10 mouse cellular contexts compared by ENCODE assay signal in genomic region chr2:153432492-153432891, GRCm38 (mm10).
DNase-seq lines count a peak whose midpoint lies in the region; ATAC-seq and TF ChIP-seq lines count a peak whose summit lies in the region.
"Had no signal": no experiment of that assay in that cellular context is flagged by ENCODE, and none has a peak within 500 bp of the region (broad histone marks: within the 10 kb centered on the region; RNA-seq: fewer than 3 reads in every experiment).

No protein-coding gene starts in this region.

- H3K9me3 ChIP-seq in heart, embryonic 15.5 days (replicated peaks), result no peaks in the 10 kb centered on the region
- H3K9me3 ChIP-seq in embryonic facial prominence, embryonic 13.5 days, result no peaks in the 10 kb centered on the region
- H3K9me3 ChIP-seq in kidney, postnatal 0 days (replicated peaks; ENCODE audit: low read length), result no peaks in the 10 kb centered on the region
- no peaks in the 10 kb centered on the region for H3K9me3 ChIP-seq in midbrain, embryonic 15.5 days

- H3K4me2 ChIP-seq in heart, embryonic 15.5 days, result no peak overlapping the region
- H3K4me2 ChIP-seq in embryonic facial prominence, embryonic 13.5 days, result no peak overlapping the region
- H3K4me2 ChIP-seq in kidney, postnatal 0 days (ENCODE audit: low read length), result no peak overlapping the region
- H3K4me2 ChIP-seq in midbrain, embryonic 15.5 days, result no peak overlapping the region

- H3K27ac ChIP-seq in heart, embryonic 15.5 days, result peak overlapping the region; percentile 35
- H3K27ac ChIP-seq in heart, adult 2 months, result no peak overlapping the region; the same call in 1 of the 2 replicates
- H3K27ac ChIP-seq in embryonic facial prominence, embryonic 13.5 days, result peak overlapping the region; percentile 40; the same call in 1 of the 2 replicates
- peak overlapping the region; percentile 75 for H3K27ac ChIP-seq in kidney, postnatal 0 days
- H3K27ac ChIP-seq in midbrain, embryonic 15.5 days, result no peak overlapping the region
- H3K27ac ChIP-seq: liver, embryonic 14.5 days had no signal

- 33% methylated on average over 7 of the region's 7 CpGs for WGBS in heart, embryonic 15.5 days
- WGBS in heart, adult 2 months, result 41% methylated on average over 7 of the region's 7 CpGs
- WGBS in embryonic facial prominence, embryonic 13.5 days, result 32% methylated on average over 7 of the region's 7 CpGs
- WGBS in kidney, postnatal 0 days, result 17% methylated on average over 7 of the region's 7 CpGs
- 55% methylated on average over 7 of the region's 7 CpGs for WGBS in midbrain, embryonic 15.5 days

- no peaks in the 10 kb centered on the region for H3K79me2 ChIP-seq in heart, adult 2 months (replicated peaks; ENCODE audit: control insufficient read depth, insufficient read depth, low read length)

- no peak for TF ChIP-seq EP300 in heart, adult 2 months (IDR thresholded peaks at IDR 0.05; ENCODE audit: insufficient read depth, low read depth, low read length)

- peaks cover 71% of the 10 kb centered on the region for H3K4me1 ChIP-seq in heart, embryonic 15.5 days (replicated peaks)
- H3K4me1 ChIP-seq in heart, adult 2 months (ENCODE audit: control insufficient read depth, insufficient read depth, low read length), result peaks cover 27% of the 10 kb centered on the region
- peaks cover 53% of the 10 kb centered on the region for H3K4me1 ChIP-seq in embryonic facial prominence, embryonic 13.5 days
- H3K4me1 ChIP-seq in kidney, postnatal 0 days (replicated peaks; ENCODE audit: insufficient read depth, low read length), result peaks cover 64% of the 10 kb centered on the region
- peaks cover 49% of the 10 kb centered on the region for H3K4me1 ChIP-seq in midbrain, embryonic 15.5 days

- no peak for DNase-seq in heart, adult 2 months
- peak; percentile 77 for DNase-seq in kidney, postnatal 0 days (ENCODE audit: low spot score)
- peak; percentile 40 for DNase-seq in lung, postnatal 36 days
- DNase-seq in layer of hippocampus, postnatal 14 days (ENCODE audit: low spot score in 2 of 2), result no peak
- DNase-seq in urinary bladder, adult 18-20 months (ENCODE audit: low spot score in 2 of 2), result no peak
- DNase-seq: thymus, postnatal 4 days had no signal

- no peak for TF ChIP-seq POLR2A in heart, adult 2 months (IDR thresholded peaks at IDR 0.05; ENCODE audit: insufficient read depth, low read depth, low read length)

- intact Hi-C loops in heart, adult 2 months (cut with DNase I), result no loop called here

- H3K36me3 ChIP-seq in heart, embryonic 15.5 days, result peaks cover 7% of the 10 kb centered on the region; the same call in 1 of the 2 replicates
- H3K36me3 ChIP-seq in heart, adult 2 months (ENCODE audit: control insufficient read depth, insufficient read depth, low read length), result no peaks in the 10 kb centered on the region
- H3K36me3 ChIP-seq in embryonic facial prominence, embryonic 13.5 days, result peaks cover 75% of the 10 kb centered on the region
- peaks cover 10% of the 10 kb centered on the region; the same call in 1 of the 2 replicates for H3K36me3 ChIP-seq in kidney, postnatal 0 days (ENCODE audit: insufficient read depth, low read length)
- H3K36me3 ChIP-seq in midbrain, embryonic 15.5 days (replicated peaks), result peaks cover 39% of the 10 kb centered on the region

- H3K4me3 ChIP-seq in heart, embryonic 15.5 days, result no peak overlapping the region
- no peak overlapping the region for H3K4me3 ChIP-seq in heart, adult 2 months
- no peak overlapping the region for H3K4me3 ChIP-seq in embryonic facial prominence, embryonic 13.5 days
- no peak overlapping the region for H3K4me3 ChIP-seq in kidney, postnatal 0 days (replicated peaks; ENCODE audit: low read depth, low read length)
- H3K4me3 ChIP-seq in midbrain, embryonic 15.5 days, result no peak overlapping the region

- no peaks in the 10 kb centered on the region for H3K27me3 ChIP-seq in heart, embryonic 15.5 days
- no peaks in the 10 kb centered on the region for H3K27me3 ChIP-seq in heart, adult 2 months (ENCODE audit: control insufficient read depth, insufficient read depth, low read length)
- H3K27me3 ChIP-seq in embryonic facial prominence, embryonic 13.5 days, result no peaks in the 10 kb centered on the region
- no peaks in the 10 kb centered on the region for H3K27me3 ChIP-seq in kidney, postnatal 0 days (ENCODE audit: insufficient read depth, low read length)
- no peaks in the 10 kb centered on the region for H3K27me3 ChIP-seq in midbrain, embryonic 15.5 days (replicated peaks)

- peak; percentile 32; the same call in 1 of the 2 replicates for ATAC-seq in heart, embryonic 15.5 days (replicated peaks; ENCODE audit: insufficient number of reproducible peaks, insufficient read depth, low FRiP score, low read depth)
- no peak for ATAC-seq in embryonic facial prominence, embryonic 13.5 days (ENCODE audit: insufficient number of reproducible peaks, insufficient read depth, low FRiP score, low TSS enrichment, low read depth)
- ATAC-seq in kidney, postnatal 0 days (replicated peaks; ENCODE audit: low FRiP score, low read depth), result peak; percentile 34; the same call in 1 of the 2 replicates
- no peak for ATAC-seq in midbrain, embryonic 15.5 days (replicated peaks)

- H3K9ac ChIP-seq in heart, embryonic 15.5 days, result no peak overlapping the region
- no peak overlapping the region for H3K9ac ChIP-seq in heart, adult 2 months (ENCODE audit: low read depth, low read length)
- no peak overlapping the region for H3K9ac ChIP-seq in embryonic facial prominence, embryonic 13.5 days
- H3K9ac ChIP-seq in kidney, postnatal 0 days (ENCODE audit: low read depth, low read length), result no peak overlapping the region
- no peak overlapping the region for H3K9ac ChIP-seq in midbrain, embryonic 15.5 days
- H3K9ac ChIP-seq: liver, embryonic 14.5 days had no signal

- TF ChIP-seq CTCF in heart, adult 2 months (IDR thresholded peaks at IDR 0.05), result no peak
- TF ChIP-seq CTCF in kidney, postnatal 0 days (IDR thresholded peaks at IDR 0.05; ENCODE audit: low read depth), result no peak

Comparison
In these comparisons a context has a peak if more than half of its experiments do, and no peak if none do; other contexts are left out.
1. H3K27ac ChIP-seq: peak in heart, embryonic 15.5 days (single experiment), embryonic facial prominence, embryonic 13.5 days (single experiment) and kidney, postnatal 0 days (single experiment); none in heart, adult 2 months (single experiment) and midbrain, embryonic 15.5 days (single experiment).
2. ATAC-seq: peak in heart, embryonic 15.5 days (single experiment) and kidney, postnatal 0 days (single experiment); none in embryonic facial prominence, embryonic 13.5 days (single experiment) and midbrain, embryonic 15.5 days (single experiment).
3. DNase-seq: peak in kidney, postnatal 0 days (single experiment) and lung, postnatal 36 days (single experiment); none in heart, adult 2 months (0 of 2), layer of hippocampus, postnatal 14 days (0 of 2) and urinary bladder, adult 18-20 months (0 of 2).